Mouse (Mus musculus): ENCODE results near the gene AI413582. TPM values are rescaled to one million over a fixed set of nuclear protein-coding genes. Genes with fewer than 3 reads are reported as not detected.
A peak's percentile ranks its signal among the peaks of the same experiment; 100 is the strongest.

The AI413582 gene
- polyA plus RNA-seq, 2 experiments from 2014 or later = 98.5 to 118 TPM

GRCm38 (mm10) chr17:27579816-27580215 is 14.3 kb upstream of the AI413582 start:
- ATAC-seq = no peak

DNA sequence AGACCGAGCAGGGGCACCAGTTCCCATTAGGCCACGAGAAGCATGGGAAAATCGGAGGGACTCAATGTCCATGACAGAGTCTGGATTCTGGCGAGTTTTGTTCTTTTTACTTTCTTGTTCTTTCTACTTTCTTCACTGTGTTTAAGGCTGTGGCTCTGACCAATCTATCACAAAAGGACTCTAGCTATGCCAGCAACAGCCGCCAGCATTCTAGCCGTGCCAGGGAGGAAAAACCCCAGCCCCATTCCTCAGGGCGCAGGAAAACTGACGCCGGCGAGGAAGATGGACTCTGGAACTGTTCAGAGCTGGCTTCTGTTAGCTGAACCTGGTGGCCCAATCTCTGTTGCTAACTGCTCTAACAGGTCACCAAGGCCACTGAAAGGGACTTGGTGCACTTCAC is 12.9 kb upstream of the AI413582 start:
- ATAC-seq = no peak

GRCm38 (mm10) chr17:27577468-27577867 is 11.9 kb upstream of the AI413582 start:
- ATAC-seq = no peak

DNA sequence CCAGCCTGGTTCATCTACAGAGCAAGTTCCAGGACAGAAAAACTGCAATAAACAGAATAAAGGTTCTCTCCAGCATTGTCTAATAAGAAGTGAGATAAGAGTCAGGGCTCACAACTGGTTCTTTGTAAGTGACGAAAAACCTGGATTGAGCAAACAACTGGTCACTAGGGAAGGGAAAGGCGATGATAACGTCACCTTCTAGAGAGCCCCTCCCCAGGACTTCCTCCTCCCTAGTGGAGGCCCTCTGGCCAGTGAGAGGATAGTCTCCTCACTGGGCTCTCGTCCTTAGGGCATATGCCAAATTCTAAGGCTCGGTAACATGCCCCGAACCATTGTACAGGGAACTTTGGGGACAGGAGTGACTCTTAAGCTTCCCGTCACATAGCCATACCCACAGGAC is 10.5 kb upstream of the AI413582 start:
- no peak for ATAC-seq

DNA sequence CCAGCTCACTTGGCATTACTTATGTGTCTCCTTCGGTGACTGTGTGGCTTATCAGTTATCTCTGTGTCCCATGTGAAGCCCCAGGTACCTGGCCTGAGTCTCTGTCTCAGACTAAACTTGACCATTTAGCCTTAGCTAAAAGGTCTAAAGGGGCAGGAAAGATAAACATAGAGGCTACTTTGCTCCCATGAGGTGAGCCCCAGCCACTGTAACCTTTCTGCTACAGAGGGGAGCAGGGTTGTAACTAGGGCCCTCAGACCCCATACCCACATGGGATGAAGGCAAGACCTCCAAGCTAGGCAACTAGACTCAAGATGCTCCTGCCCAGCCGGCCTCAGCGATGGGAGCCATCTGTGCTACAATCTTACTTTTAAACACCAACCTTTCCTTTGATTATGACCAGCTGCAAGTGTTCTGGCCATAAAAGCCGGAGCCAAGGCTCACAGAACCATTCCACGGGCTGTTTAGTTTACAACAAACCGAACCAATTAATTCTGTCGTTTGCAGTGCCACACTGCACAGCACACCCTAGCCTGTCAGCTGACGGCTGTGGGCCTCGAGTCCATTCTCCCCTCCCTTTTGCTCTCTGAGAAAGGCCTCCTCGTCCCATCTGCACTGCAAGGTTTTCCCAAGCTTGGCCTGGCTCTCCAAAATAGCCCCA is 9.7 kb upstream of the AI413582 start:
- no peak for ATAC-seq

GRCm38 (mm10) chr17:27574470-27575115 is 9.0 kb upstream of the AI413582 start:
- ATAC-seq = no peak

GRCm38 (mm10) chr17:27573772-27574320 is 8.3 kb upstream of the AI413582 start:
- ATAC-seq = no peak

DNA sequence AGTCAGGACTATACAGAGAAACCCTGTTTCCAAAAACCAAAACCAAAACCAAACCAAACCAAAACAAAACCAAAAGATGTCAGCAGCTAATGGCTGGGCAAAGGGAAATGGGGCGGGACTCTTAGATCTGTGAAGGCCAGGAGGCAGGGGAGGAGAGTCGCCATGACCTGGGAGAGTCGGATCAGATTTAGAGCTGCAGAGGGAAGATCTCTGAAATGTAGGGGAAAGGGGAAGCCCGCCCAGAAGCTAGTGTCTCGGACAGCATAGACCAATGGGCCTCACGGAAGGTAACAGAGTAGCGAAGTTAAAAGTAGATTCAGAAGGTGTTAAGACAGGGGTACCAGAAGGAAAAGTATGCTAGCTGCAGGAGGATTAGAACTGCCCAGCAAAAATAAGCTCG is 5.8 kb upstream of the AI413582 start:
- ATAC-seq = no peak

- no peak for ATAC-seq
Measured at GRCm38 (mm10) chr17:27568228-27568627, 2.7 kb upstream of the AI413582 start.

GRCm38 (mm10) chr17:27565942-27566267 is 349 bp upstream of the AI413582 start:
- ATAC-seq = peak; percentile 34

DNA sequence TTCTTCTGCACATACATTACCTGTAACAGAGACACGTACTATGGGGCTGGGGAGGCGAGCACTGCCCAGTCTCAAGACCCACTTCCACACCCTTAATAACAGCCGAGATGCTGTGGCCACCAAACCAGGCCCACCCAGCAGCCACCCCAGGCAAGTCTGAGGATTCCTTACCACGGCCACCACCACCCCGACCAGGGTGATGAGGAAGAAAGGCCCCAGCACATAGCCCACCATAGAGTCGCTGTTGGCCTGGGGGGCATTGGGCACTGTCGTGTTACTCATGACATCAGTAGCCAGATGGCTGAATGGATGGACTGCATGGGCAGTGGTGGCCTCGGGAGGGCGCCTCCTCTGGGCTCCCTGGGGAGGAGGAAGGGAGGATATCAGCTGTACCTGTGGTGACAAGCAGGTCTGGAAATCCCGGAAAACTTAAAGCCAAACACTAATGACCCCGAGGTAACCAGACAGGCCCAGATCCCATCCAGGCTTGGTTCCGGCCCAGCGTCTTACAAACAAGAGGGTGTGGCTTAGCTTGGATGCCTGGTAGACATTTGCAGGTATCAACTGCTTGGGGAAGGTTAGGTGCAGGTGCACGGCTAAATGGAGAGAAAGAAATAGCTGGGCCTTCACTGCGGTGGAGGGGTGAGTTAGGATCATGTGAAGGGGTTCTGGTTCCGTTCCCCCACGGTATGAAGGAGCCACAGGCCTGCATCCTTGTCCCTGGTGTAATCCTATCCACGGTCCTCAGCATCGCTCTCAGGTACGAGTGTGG is 979 bp downstream of the AI413582 start:
- ATAC-seq = peak; percentile 5

DNA sequence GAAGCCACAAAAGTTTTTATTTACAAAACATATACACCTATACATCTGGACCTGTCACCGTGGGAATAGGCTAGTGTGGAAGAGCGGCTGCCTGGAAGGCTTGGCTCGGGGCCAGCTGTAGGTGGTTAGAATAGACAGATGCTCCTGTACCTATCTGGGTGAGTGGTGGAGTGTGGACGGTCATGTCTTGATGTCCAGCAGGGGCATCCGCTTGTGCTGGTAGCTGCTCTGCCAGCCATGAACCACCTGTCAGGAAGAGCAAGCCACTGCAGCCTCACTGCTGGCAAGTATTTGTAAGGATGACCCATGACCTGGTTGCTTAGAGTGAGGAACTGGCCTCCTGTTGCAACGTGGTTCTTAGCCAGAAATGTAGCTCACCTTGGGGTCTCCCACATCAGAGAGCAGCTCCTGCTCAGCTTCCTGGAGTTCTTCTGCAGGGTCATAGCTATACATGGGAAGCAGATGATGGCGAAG is 1.7 kb downstream of the AI413582 start:
- no peak for ATAC-seq

GRCm38 (mm10) chr17:27561809-27562526 is 3.6 kb downstream of the AI413582 start:
- no peak for ATAC-seq

DNA sequence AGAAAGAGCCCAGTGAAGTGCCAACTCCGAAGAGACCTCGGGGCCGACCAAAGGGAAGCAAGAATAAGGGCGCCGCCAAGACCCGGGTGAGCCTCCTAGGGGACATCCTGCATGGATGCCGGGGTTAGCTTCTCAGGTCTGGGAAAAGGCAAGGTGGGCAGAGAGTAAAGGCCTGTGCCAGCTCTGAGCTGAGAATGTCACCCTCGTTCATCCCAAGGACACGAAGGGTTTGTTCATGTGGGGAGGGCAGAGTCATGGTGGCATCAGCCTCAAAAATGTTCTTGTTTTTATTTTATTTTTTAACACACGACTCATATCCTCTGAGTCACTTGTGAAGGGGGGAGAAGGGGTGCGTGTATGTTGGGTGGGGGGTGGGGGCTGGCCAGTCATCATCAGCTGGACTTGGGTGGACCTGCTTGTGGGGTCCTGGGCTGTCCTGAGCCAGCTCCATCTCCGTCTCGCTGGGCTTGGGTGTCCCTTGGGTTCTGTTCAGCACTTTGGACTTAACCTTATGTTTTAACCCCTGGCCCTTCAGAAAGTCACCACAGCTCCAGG is 4.6 kb downstream of the AI413582 start:
- ATAC-seq = no peak

GRCm38 (mm10) chr17:27559596-27559995 is 6.0 kb downstream of the AI413582 start:
- no peak for ATAC-seq

DNA sequence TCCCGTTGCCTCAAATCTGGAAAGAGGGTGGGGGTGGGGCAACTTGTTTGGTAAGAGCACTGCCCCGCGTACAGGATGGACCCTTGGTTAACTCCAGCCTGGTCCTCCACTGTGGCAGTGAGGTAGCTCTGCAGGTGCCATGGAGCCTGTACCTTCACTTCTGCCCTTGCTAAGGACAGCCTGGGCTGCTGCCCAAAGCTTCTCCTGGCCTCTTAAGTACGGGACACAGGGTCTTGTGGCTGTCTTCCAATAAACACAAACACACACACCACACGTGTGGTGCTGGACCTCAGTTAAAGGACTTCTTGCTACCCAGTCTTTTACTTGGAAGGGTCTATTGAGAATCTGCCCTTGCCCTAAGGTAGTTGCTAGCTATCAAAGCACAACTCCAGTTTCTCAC is 6.7 kb downstream of the AI413582 start:
- ATAC-seq = no peak

GRCm38 (mm10) chr17:27557927-27558661 is 7.5 kb downstream of the AI413582 start:
- ATAC-seq = no peak

GRCm38 (mm10) chr17:27557181-27557926 is 8.2 kb downstream of the AI413582 start:
- ATAC-seq = peak; percentile 22

DNA sequence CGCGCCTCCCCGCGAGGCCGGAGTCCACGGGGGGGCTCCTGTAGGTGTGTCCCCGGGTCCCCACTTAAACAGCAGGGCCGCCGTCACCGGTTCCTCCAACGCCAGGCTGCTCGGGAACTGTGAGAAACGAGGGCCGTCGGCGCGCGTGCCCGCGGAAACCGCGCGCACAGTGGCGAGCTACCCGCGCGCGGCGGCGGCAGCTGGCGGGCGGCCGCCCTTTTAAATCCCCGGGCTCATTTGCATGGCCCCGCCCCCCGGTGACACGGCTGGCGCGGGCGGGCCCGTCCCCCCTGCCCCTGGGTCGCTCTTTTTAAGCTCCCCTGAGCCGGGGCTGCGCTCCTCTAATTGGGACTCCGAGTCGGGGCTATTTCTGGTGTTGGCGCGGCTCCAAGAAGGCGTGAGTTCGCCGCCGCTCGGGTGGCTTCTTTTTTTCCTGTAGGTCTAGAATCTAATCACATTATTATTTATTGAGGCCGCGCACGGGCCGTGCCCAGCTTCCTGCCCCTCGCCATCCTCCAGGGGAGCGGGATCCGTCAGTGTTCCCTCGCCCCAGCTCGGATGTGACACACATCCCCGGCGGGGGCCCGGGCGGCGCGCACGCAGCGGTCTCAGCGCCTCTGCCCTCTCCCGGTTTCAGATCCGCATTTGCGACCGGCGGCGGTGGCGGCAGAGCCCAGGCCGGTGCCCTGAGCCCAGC is 9.1 kb downstream of the AI413582 start, which contains the start of gene Hmga1:
Gene Hmga1, plus strand, starts transcription at position 183 of the 697 bp plus-strand sequence.
- peak; percentile 69 for ATAC-seq

- ATAC-seq = peak; percentile 21
Measured at GRCm38 (mm10) chr17:27555512-27556172, 9.9 kb downstream of the AI413582 start.

Measured in activated CD4-positive, CD25-positive, alpha-beta regulatory T cell, adult 4 months (primary cell).